Mouse (Mus musculus) forebrain, embryonic 11.5 days (tissue): Measurements from ENCODE around the gene Mob1b. TPM values are rescaled to one million over a fixed set of nuclear protein-coding genes. Genes with fewer than 3 reads are reported as not detected.

Experiments used
- ATAC-seq: fragments of 200-750 bp; cut with Nextera tagmentation; replicated peaks from 2 replicates; pipeline ENCODE4 v1.8.0; 2017; ENCODE audit warnings: moderate TSS enrichment; ENCODE audit not compliant: low FRiP score
- DNase-seq: peaks from one replicate; pipeline ENCODE4 v3.0.0-alpha.2; 2017; ENCODE audit warnings: low spot score
- H3K27ac ChIP-seq: fragments of 300-500 bp; sonication (generic); 2 replicates; pipeline ENCODE4 v1.5.1; 2014; ENCODE audit warnings: low read depth, low read length
- H3K27me3 ChIP-seq: fragments of 300-500 bp; sonication (generic); 2 replicates; pipeline ENCODE4 v1.6.1; 2014; ENCODE audit warnings: mild to moderate bottlenecking, low read length, mixed read lengths; ENCODE audit not compliant: control insufficient read depth, insufficient read depth
- H3K36me3 ChIP-seq: fragments of 300-500 bp; sonication (generic); 2 replicates; pipeline ENCODE4 v1.6.1; 2014; ENCODE audit warnings: mild to moderate bottlenecking, low read length, moderate library complexity, mixed read lengths; ENCODE audit not compliant: control insufficient read depth, insufficient read depth
- H3K4me1 ChIP-seq: fragments of 300-500 bp; sonication (generic); replicated peaks from 2 replicates; pipeline ENCODE4 v1.6.1; 2014; ENCODE audit warnings: low read length, mixed read lengths; ENCODE audit not compliant: control insufficient read depth, insufficient read depth
- H3K4me2 ChIP-seq: fragments of 300-500 bp; sonication (generic); 2 replicates; pipeline ENCODE4 v1.6.1; 2014; ENCODE audit warnings: low read depth, mild to moderate bottlenecking, low read length, moderate library complexity, mixed read lengths; ENCODE audit not compliant: severe bottlenecking
- H3K4me3 ChIP-seq: fragments of 300-500 bp; sonication (generic); 2 replicates; pipeline ENCODE4 v1.5.1; 2014; ENCODE audit warnings: low read depth, low read length
- H3K9ac ChIP-seq: fragments of 300-500 bp; sonication (generic); 2 replicates; pipeline ENCODE4 v1.6.1; 2014; ENCODE audit warnings: low read length
- H3K9me3 ChIP-seq: fragments of 300-500 bp; sonication (generic); 2 replicates; pipeline ENCODE4 v1.6.1; 2016; ENCODE audit warnings: low read length, mixed read lengths; ENCODE audit not compliant: control insufficient read depth
- WGBS: fragments of 180-500 bp; shearing (Covaris S2); extraction: QIAGEN DNeasy Blood & Tissue Kit; methylation state at CpG from one replicate; pipeline ENCODE4 v1.1.7; 2014; 5-methylcytosine and 5-hydroxymethylcytosine counted together
- polyA plus RNA-seq: library from polyadenylated mRNA; unstranded; fragments of >200 nt; fragmentation: Nextera tagmentation; extraction: Ambion mirVana; gene quantifications from 2 replicates; pipeline ENCODE4 v1.2.1, GENCODE M21; 2014

Mob1b gene
- polyA plus RNA-seq, 1 experiment from 2014 or later, result 22.6 TPM

GRCm38 (mm10) chr5:88684226-88684625, 36.4 kb upstream of the Mob1b start:
- 49% methylated on average over 3 of the region's 3 CpGs for WGBS
- H3K4me2 ChIP-seq, result no peak overlapping the region
- ATAC-seq (no peak), DNase-seq (no peak)
- no peaks in the 10 kb centered on the region for H3K9me3 ChIP-seq
- no peaks in the 10 kb centered on the region for H3K27me3 ChIP-seq
- H3K9ac ChIP-seq, result no peak overlapping the region
- H3K36me3 ChIP-seq, result no peaks in the 10 kb centered on the region
- no peak overlapping the region for H3K4me3 ChIP-seq
- peaks cover 2% of the 10 kb centered on the region; the same call in 1 of the 2 replicates for H3K4me1 ChIP-seq
- no peak overlapping the region for H3K27ac ChIP-seq

GRCm38 (mm10) chr5:88685306-88685705, 35.3 kb upstream of the Mob1b start:
- Histone ChIP-seq H3K4me2 (no peak overlapping the region), H3K4me1 (no peaks in the 10 kb centered on the region), H3K9ac (no peak overlapping the region), H3K4me3 (no peak overlapping the region), H3K9me3 (no peaks in the 10 kb centered on the region), H3K27ac (no peak overlapping the region), H3K27me3 (no peaks in the 10 kb centered on the region), H3K36me3 (no peaks in the 10 kb centered on the region)
- ATAC-seq (no peak), DNase-seq (no peak)
- 22% methylated on average over 6 of the region's 6 CpGs for WGBS

- H3K27ac ChIP-seq, result no peak overlapping the region
- no peak overlapping the region for H3K9ac ChIP-seq
- H3K4me1 ChIP-seq, result no peaks in the 10 kb centered on the region
- 75% methylated on average over 6 of the region's 6 CpGs for WGBS
- H3K9me3 ChIP-seq, result no peaks in the 10 kb centered on the region
- H3K27me3 ChIP-seq, result no peaks in the 10 kb centered on the region
- H3K36me3 ChIP-seq, result no peaks in the 10 kb centered on the region
- no peak overlapping the region for H3K4me3 ChIP-seq
- H3K4me2 ChIP-seq, result no peak overlapping the region
- ATAC-seq (no peak), DNase-seq (no peak)
Observed at GRCm38 (mm10) chr5:88685745-88686299, 34.8 kb upstream of the Mob1b start.

GRCm38 (mm10) chr5:88687996-88688406, 32.7 kb upstream of the Mob1b start:
- no peak overlapping the region for H3K4me3 ChIP-seq
- no peaks in the 10 kb centered on the region for H3K36me3 ChIP-seq
- H3K4me2 ChIP-seq, result no peak overlapping the region
- no peak for DNase-seq
- H3K27ac ChIP-seq, result no peak overlapping the region
- H3K9ac ChIP-seq, result no peak overlapping the region
- no peaks in the 10 kb centered on the region for H3K27me3 ChIP-seq
- ATAC-seq, result no peak
- no peaks in the 10 kb centered on the region for H3K9me3 ChIP-seq
- WGBS, result 86% methylated on average over 8 of the region's 8 CpGs
- no peaks in the 10 kb centered on the region for H3K4me1 ChIP-seq

GRCm38 (mm10) chr5:88688583-88689187, 32.0 kb upstream of the Mob1b start:
- Histone ChIP-seq H3K27ac (no peak overlapping the region), H3K9ac (no peak overlapping the region), H3K9me3 (no peaks in the 10 kb centered on the region), H3K4me1 (no peaks in the 10 kb centered on the region), H3K36me3 (no peaks in the 10 kb centered on the region), H3K27me3 (no peaks in the 10 kb centered on the region), H3K4me2 (no peak overlapping the region), H3K4me3 (no peak overlapping the region)
- ATAC-seq (no peak), DNase-seq (no peak)
- 87% methylated on average over 15 of the region's 15 CpGs for WGBS

- Histone ChIP-seq H3K27ac (no peak overlapping the region), H3K4me2 (no peak overlapping the region), H3K27me3 (no peaks in the 10 kb centered on the region), H3K4me3 (no peak overlapping the region), H3K9ac (no peak overlapping the region), H3K36me3 (no peaks in the 10 kb centered on the region), H3K9me3 (no peaks in the 10 kb centered on the region), H3K4me1 (no peaks in the 10 kb centered on the region)
- 81% methylated on average over 3 of the region's 3 CpGs for WGBS
- DNase-seq (no peak), ATAC-seq (peak; percentile 47)
Observed at GRCm38 (mm10) chr5:88689279-88689938, 31.2 kb upstream of the Mob1b start.

GRCm38 (mm10) chr5:88690681-88691505, 29.8 kb upstream of the Mob1b start:
- Histone ChIP-seq H3K27ac (no peak overlapping the region), H3K4me2 (no peak overlapping the region), H3K36me3 (no peaks in the 10 kb centered on the region), H3K4me1 (no peaks in the 10 kb centered on the region), H3K4me3 (no peak overlapping the region), H3K27me3 (no peaks in the 10 kb centered on the region), H3K9ac (no peak overlapping the region), H3K9me3 (no peaks in the 10 kb centered on the region)
- no peak for DNase-seq
- 85% methylated on average over 10 of the region's 10 CpGs for WGBS
- ATAC-seq, result no peak

- no peak for DNase-seq
- H3K4me2 ChIP-seq, result no peak overlapping the region
- 80% methylated on average over 6 of the region's 6 CpGs for WGBS
Observed at GRCm38 (mm10) chr5:88691506-88692095, 29.1 kb upstream of the Mob1b start.

More at GRCm38 (mm10) chr5:88691506-88692095, 29.1 kb upstream of the Mob1b start:
- Histone ChIP-seq H3K9me3 (no peaks in the 10 kb centered on the region), H3K4me3 (no peak overlapping the region), H3K27ac (no peak overlapping the region), H3K4me1 (no peaks in the 10 kb centered on the region), H3K27me3 (no peaks in the 10 kb centered on the region), H3K36me3 (no peaks in the 10 kb centered on the region), H3K9ac (no peak overlapping the region)
- no peak for ATAC-seq
